Mouse (Mus musculus) testis, postnatal 14 days (tissue): ENCODE results near the gene Col1a1.

Experiments
- DNase-seq: peaks from one replicate; pipeline ENCODE4 v3.0.0; 2021; ENCODE audit warnings: low spot score

Gene Col1a1

DNA sequence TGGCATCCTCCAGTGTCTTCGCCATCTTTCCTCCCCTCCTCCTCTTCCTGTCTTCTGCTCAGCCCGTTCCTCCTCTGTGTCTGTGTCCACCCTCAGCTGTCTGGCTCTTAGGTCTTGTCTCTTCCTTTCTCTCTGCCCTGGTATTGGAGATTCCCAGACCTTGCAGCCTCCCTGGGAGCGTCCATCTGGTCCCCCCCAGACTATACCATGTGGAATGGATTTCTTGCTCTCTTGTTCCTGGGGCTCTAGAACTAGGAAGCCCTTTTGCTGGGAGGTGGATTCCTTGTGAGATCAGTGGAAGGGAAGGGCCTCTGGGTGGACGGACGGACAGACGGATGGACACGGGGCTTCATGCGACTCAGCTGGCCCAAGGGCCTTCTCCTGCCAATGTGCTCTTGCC, 60.1 kb downstream of the Col1a1 start:
- DNase-seq: no peak

DNA sequence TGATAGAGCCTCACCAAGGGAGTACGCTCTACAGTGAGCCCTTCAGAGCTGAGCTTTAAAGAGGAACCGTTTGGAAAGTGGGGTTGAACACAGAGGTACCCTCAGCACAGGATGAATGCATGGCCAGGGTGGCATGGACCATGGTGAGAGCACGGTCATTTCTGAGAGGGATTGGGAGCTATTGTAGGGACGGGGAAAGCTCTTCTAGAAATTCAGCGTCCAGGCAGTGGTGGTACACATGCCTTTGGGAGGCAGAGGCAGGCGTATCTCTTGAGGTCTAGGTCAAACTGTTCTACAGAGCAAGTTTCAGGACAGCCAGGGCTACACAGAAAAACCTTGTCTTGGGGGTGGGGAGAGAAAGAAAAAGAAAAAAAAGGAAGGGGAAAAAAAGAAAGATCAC, 61.0 kb downstream of the Col1a1 start:
- DNase-seq: no peak

DNA sequence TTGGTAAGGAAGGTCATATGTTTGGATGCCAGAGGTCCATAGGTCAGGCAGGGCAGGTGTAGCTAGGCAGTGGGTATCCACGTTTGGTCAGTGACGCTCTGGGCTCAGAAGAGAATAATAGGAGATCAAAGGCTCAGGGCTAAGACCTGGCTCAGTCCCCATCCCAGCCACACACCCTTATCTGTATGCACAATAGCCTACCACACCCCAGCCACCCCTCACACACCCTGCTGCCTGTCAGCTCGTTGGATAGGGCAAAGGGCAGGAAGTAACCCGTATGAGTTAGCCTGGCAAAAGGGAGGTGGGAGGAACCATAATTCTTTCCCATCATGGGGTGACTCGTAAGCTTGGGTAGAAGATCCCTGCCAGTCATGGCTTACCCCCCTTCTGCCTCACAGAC, 61.6 kb downstream of the Col1a1 start:
- DNase-seq: no peak

DNA sequence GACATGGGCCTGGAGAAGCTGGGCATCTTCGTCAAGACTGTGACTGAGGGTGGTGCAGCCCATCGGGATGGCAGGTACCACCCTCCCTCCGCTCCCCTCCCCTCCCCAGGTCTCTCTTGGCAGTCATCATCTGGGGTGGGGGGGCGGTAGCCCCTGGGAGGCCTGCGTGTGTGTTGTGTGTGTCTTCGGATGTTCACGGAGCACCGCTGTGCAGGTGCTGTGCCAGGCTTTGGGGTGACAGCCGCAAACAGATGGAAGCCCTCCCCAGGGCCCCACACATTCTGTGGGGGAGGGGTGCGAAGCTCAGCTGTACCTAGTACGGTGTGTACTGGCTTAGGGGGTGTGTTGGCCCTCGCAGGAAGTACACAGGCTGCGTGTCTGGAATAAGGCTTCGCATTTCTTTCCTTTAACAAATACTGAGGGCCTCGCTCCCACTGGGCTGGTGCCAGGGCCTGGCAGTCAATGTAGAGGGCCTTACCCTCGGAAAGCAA, 62.1 kb downstream of the Col1a1 start:
- no peak for DNase-seq

DNA sequence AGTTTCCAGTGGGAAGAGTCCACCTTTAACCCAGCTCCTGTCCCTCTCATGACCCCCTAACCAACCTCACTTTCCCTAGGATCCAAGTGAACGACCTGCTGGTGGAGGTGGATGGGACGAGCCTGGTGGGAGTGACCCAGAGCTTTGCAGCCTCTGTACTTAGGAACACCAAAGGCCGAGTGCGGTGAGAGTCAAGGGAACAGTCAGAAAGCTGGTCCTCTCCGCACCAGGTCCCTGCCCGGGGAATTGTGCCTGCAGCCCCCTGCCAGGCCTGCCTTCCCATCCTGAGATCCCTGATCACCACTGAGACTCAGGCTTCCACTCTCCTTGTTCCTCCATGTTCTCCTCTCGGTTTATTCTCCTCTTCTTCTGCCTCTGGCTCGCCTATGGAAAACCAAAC, 64.1 kb downstream of the Col1a1 start:
- DNase-seq: no peak

DNA sequence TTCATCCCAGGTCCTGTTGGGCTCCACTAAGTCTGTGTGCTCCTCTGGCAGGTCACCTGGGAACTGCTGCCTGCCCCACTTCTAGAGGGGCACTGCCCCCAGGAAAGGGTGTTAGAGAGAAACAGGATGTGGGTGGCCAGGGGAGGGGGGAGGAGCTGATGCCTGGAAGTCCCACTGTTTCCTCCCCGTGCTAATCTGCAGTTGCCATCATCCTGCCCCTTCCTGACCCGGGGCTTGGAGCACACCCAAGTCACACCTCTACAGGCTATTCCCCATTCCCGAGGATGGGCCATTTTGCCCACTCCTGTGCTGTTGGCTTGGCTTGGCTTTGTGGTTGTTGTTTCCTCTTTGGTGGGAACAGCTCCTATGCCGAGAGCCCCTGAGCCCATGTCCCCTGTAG, 64.5 kb downstream of the Col1a1 start:
- no peak for DNase-seq

DNA sequence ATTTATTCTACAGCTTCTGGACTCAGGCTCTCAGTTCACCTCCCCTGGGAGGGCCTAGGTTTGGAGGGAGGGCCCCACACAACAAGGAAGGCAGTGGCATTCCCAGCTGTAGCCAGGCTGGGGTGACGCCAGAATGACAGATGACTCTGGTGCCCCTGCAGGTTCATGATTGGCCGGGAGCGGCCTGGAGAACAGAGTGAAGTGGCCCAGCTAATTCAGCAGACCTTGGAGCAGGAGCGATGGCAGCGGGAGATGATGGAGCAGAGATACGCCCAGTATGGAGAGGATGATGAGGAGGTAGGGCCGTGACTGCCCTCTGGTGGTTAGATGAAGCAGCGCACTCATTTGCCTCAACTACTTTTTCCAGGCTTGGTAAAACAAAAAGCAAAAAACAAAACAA, 65.0 kb downstream of the Col1a1 start:
- DNase-seq: no peak

DNA sequence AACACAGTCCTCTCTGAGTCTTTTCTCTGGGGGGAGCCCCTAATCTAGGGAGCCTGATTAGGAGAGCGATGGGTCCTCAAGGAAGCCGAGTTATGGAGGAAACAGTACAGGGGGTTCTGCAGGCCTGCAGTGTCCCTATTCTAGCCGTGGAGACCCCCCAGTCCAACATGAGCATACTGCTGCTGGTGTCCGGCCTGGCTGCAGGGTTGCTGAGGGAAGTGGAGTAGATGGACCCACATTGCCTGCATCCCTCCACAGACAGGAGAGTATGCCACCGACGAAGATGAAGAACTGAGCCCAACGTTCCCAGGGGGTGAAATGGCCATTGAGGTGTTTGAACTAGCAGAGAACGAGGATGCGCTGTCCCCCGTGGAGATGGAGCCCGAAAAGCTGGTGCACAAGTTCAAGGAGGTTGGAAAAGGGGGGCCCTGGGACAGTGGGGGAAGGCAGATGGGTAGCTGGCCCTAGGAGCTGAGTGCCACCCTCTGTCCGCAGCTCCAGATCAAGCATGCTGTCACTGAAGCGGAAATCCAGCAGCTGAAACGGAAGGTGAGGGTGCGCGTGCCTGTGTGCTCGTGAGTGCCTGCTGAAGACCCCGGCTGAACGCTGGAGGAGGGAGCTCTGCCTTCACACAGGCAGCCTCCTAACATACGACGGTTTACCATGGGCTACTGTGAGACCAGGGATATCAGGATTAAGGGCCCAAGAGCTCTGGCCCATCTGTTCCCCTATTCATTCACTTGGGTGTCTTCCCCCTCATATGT, 65.7 kb downstream of the Col1a1 start:
- DNase-seq: no peak
